Mouse (Mus musculus) thymus, postnatal 36 days (tissue): Measurements from ENCODE around the gene Gprin2.

ENCODE experiments used
- DNase-seq, 2 experiments: peaks; one replicate each; pipeline ENCODE4 v3.0.0; 2022; ENCODE audit warnings: mixed read lengths in 2 of 2

The Gprin2 gene

GRCm38 (mm10) chr14:34201231-34202035, at the start of gene Gprin2:
Gprin2 (minus strand) TSS chr14:34201653.
- peak; percentile 8 to 24 for DNase-seq

GRCm38 (mm10) chr14:34240676-34241075, 39.2 kb upstream of the Gprin2 start:
- DNase-seq: no peak

DNA sequence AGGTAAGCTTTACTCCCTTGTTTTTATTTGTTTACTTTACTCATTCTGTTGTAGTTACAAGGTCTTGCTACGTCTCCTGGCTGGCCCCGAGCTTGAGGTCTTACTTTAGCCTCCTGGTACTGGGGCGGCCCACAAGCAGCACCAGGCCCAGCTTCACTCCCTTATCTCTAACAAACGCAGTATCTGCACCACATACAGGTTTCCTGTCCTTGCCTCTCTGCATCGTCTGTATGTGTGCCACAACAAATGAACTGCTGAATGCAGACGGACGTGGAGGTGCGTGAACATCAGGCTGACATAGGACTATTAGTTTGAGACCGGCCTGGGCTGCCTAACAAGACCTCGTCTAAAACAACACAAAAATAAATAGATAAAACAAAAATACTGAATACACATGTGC, 38.8 kb upstream of the Gprin2 start:
- no peak for DNase-seq

- peak; percentile 8 to 13 for DNase-seq
These were observed 33.4 kb upstream of the Gprin2 start for GRCm38 (mm10) chr14:34234630-34235380.

DNA sequence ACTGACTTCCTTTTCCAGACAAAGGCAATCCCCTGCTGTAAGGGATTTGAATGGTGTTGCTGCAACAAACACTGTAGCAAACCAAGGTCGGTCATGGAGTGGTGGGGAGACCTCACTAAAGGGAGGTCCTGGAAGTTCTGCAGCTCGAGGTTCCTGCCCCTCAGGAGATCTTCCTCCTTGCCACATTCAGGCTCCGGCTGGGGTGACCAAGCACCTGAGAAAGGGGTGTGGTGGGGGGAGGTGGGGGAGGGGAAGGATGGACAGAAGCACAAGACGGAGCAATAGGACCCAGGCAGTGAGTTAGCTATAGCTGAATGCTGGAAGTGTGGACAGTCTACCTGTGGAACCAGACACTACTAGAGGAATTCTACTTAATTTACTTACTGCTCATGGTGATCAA, 32.4 kb upstream of the Gprin2 start:
- no peak for DNase-seq

- no peak for DNase-seq
These were observed 31.6 kb upstream of the Gprin2 start for GRCm38 (mm10) chr14:34232866-34233680.

DNA sequence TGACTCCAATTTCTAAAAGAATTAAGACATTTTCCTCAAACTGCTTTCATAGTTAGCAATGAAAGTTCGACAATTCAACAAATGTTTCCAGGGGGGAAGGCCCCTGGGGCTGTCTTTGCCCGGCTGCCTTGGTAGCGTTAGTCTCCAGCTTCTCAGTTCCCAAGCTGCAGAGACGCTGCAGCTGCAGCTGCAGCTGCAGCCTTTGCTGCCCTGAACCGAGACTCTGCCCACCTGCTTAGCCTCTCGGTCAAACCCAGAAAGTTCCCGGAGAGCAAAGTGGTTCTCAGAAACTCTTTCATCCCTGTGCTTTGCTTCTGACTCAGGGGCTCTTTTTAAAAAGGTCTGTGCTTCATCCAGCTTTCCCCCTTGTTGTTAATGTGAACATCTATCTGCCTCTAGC, 30.9 kb upstream of the Gprin2 start:
- no peak for DNase-seq

DNA sequence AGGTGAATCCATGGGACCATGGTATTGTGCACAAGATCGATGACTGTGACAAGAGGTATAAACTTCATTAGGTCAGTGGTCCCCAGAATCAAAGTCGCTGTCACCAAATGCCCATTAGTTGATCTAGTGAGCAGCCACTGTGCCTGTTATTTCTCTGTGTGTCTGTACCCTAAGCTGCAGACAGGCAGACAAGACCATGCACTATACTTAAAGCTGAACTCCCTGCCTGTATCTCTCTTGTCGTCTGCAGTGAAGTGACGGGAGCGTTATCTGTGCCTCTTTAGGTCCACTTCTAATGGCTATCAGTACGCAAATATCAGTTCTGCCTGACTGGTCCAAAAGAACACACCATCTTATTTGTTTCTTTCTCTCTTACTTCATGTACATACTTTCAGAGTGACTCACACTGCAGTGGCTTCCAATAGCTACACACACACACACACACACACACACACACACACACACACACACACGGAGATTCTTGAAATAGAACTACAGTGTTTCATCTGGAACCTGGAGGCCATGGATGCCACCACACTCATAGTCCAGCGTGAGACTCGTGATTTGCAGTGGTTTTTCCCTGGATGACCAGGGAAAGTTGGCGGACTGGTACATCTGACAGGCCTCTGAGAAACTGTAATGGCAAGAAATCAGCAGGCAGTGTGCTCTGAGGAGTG, 27.5 kb upstream of the Gprin2 start:
- no peak for DNase-seq

- no peak for DNase-seq
These were observed 26.5 kb upstream of the Gprin2 start for GRCm38 (mm10) chr14:34227981-34228380.

GRCm38 (mm10) chr14:34226566-34226965, 25.1 kb upstream of the Gprin2 start:
- no peak for DNase-seq

DNA sequence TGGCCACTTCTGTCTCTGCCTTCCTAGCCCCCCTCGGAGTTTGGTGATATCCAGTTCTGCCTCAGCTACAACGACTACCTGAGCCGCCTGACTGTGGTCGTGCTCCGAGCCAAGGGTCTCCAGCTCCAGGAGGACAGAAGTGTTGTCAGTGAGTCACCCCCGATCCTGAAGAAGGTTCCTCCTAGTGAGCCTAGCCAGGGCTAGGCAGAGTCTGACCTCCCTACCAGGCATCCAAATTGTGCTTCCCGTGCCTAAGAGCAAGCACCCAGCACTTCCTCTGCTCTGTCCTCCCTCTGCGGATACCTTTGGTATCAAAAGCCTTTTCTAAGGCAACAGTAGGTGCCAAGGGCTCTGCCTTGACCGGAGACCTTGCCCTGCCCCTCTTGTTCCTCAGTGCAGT, 24.5 kb upstream of the Gprin2 start:
- no peak for DNase-seq

GRCm38 (mm10) chr14:34223362-34223898, 22.0 kb upstream of the Gprin2 start:
- no peak for DNase-seq

- no peak for DNase-seq
These were observed 20.1 kb upstream of the Gprin2 start for GRCm38 (mm10) chr14:34221416-34222077.

GRCm38 (mm10) chr14:34220426-34220825, 19.0 kb upstream of the Gprin2 start:
- DNase-seq: no peak

DNA sequence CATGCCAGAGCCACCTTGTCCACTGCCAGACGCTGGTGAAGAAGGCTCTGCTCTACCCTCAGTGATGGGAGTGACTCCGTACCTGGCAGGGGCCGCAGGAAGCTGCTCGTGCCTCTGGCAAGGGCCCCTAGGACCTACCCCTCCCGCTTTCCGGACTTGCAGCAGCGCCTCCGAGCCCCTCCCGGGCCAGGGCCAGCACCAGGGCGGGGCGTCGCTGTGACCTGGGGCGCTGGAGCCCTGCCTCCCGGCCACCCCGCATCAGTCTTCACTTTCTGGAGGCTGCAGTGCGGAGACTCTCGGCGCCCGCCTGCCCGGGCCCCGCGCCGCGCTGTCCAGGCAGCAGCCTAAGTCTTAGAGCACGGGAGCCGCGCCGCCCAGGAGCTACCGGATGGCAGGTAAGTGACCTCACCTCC, 18.3 kb upstream of the Gprin2 start:
- DNase-seq: no peak

GRCm38 (mm10) chr14:34219295-34219694, 17.8 kb upstream of the Gprin2 start, which contains the start of gene Syt15:
Syt15 (plus strand) TSS chr14:34219595.
- no peak for DNase-seq

DNA sequence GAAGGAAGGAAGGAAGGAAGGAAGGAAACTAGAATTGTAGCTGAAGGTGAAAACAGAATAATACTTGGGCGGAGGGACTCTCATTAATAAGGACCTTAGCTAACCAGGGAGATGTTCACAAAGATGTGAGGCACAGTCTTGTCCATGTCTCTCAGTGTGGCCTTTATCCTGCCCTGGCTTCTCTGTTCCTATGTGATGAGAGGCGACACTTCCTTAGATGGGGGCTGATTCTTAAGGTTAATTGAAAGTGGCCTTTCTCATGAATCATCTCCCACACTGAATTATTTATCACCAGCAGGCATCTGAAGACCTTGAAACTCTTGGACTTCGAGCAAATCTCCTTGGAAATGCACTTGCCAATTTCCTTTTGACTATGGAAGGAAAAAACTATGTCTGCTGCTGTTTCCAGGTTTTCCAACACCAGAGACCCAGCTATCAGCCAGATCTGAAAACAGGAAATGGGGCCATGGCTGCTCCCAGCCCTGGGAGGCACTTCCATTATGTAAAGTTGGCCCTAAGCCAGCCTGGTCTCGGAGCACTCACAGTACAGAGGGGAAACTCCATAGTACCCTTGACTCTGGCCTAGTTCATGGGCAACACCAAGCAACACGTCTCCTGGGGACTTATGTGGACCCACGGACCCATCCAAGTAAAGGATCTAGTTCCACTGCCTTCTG, 14.1 kb upstream of the Gprin2 start:
- no peak for DNase-seq

- no peak for DNase-seq
These were observed 8.5 kb upstream of the Gprin2 start for GRCm38 (mm10) chr14:34209942-34210341.

GRCm38 (mm10) chr14:34209080-34209479, 7.6 kb upstream of the Gprin2 start:
- no peak for DNase-seq

GRCm38 (mm10) chr14:34208651-34209050, 7.2 kb upstream of the Gprin2 start:
- DNase-seq: no peak

GRCm38 (mm10) chr14:34207996-34208395, 6.5 kb upstream of the Gprin2 start:
- no peak for DNase-seq
